Mouse (Mus musculus): ENCODE data around the gene Rad9a.

- no peak for TF ChIP-seq CTCF (IDR thresholded peaks at IDR 0.05; ENCODE audit: control insufficient read depth, insufficient read depth, insufficient replicate concordance, low read depth, low read length)
- no peak for TF ChIP-seq POLR2A (IDR thresholded peaks at IDR 0.05; ENCODE audit: control insufficient read depth, low read depth, low read length)
These were observed 38.8 kb upstream of the Rad9a start for GRCm38 (mm10) chr19:4240247-4240668.
